Mouse (Mus musculus) stomach, embryonic 15.5 days (tissue): ENCODE results near the gene Ubqln4. TPM values are rescaled to one million over a fixed set of nuclear protein-coding genes. Genes with fewer than 3 reads are reported as not detected.
A peak's percentile ranks its signal among the peaks of the same experiment; 100 is the strongest.

Experiments used
- ATAC-seq: fragments of 200-750 bp; cut with Nextera tagmentation; 2 replicates; pipeline ENCODE4 v1.8.0; 2017; ENCODE audit warnings: low read depth, moderate number of reproducible peaks, moderate TSS enrichment; ENCODE audit not compliant: insufficient read depth, low FRiP score
- H3K27ac ChIP-seq: fragments of 300-500 bp; sonication (generic); 2 replicates; pipeline ENCODE4 v1.5.1; 2015; ENCODE audit warnings: mild to moderate bottlenecking, inconsistent platforms
- H3K27me3 ChIP-seq: fragments of 300-500 bp; sonication (generic); replicated peaks from 2 replicates; pipeline ENCODE4 v1.6.1; 2015; ENCODE audit warnings: inconsistent platforms
- H3K36me3 ChIP-seq: fragments of 300-500 bp; sonication (generic); 2 replicates; pipeline ENCODE4 v1.6.1; 2015; ENCODE audit warnings: inconsistent platforms
- H3K4me1 ChIP-seq: fragments of 300-500 bp; sonication (generic); 2 replicates; pipeline ENCODE4 v1.6.1; 2015; ENCODE audit warnings: inconsistent platforms
- H3K4me2 ChIP-seq: fragments of 300-500 bp; sonication (generic); 2 replicates; pipeline ENCODE4 v1.6.1; 2015; ENCODE audit warnings: mild to moderate bottlenecking, inconsistent platforms
- H3K4me3 ChIP-seq: fragments of 300-500 bp; sonication (generic); replicated peaks from 2 replicates; pipeline ENCODE4 v1.5.1; 2015; ENCODE audit warnings: inconsistent platforms
- H3K9ac ChIP-seq: fragments of 300-500 bp; sonication (generic); 2 replicates; pipeline ENCODE4 v1.6.1; 2015; ENCODE audit warnings: inconsistent platforms
- H3K9me3 ChIP-seq: fragments of 300-500 bp; sonication (generic); 2 replicates; pipeline ENCODE4 v1.6.1; 2016; ENCODE audit warnings: inconsistent platforms
- WGBS: fragments of 180-500 bp; shearing (Covaris S2); methylation state at CpG from one replicate; pipeline ENCODE4 v1.1.7; 2015; 5-methylcytosine and 5-hydroxymethylcytosine counted together
- polyA plus RNA-seq: library from polyadenylated mRNA; unstranded; fragments of >200 nt; fragmentation: Nextera tagmentation; extraction: Ambion mirVana; gene quantifications from 2 replicates; pipeline ENCODE4 v1.2.1, GENCODE M21; 2015

Ubqln4 gene
- polyA plus RNA-seq, 1 experiment from 2014 or later = 40.2 TPM

- Histone ChIP-seq H3K36me3 (peaks cover 26% of the 10 kb centered on the region), H3K27me3 (no peaks in the 10 kb centered on the region), H3K27ac (peak overlapping the region; percentile 37; the same call in 1 of the 2 replicates), H3K9ac (no peak overlapping the region), H3K4me3 (peak overlapping the region; percentile 25), H3K9me3 (no peaks in the 10 kb centered on the region), H3K4me2 (peak overlapping the region; percentile 73), H3K4me1 (peaks cover 62% of the 10 kb centered on the region)
- peak; percentile 56 for ATAC-seq
- WGBS = 6% methylated on average over 64 of the region's 64 CpGs
Measured at GRCm38 (mm10) chr3:88536103-88536930, 17.2 kb upstream of the Ubqln4 start.

- 74% methylated on average over 6 of the region's 6 CpGs for WGBS
- Histone ChIP-seq H3K36me3 (peaks cover 26% of the 10 kb centered on the region), H3K27me3 (no peaks in the 10 kb centered on the region), H3K4me3 (peak overlapping the region; percentile 25), H3K4me2 (peak overlapping the region; percentile 73; the same call in 1 of the 2 replicates), H3K4me1 (peaks cover 62% of the 10 kb centered on the region), H3K9ac (no peak overlapping the region), H3K9me3 (no peaks in the 10 kb centered on the region), H3K27ac (peak overlapping the region; percentile 37; the same call in 1 of the 2 replicates)
- no peak for ATAC-seq
Measured at GRCm38 (mm10) chr3:88537146-88537545, 16.4 kb upstream of the Ubqln4 start.

GRCm38 (mm10) chr3:88538271-88539145 lies 15.1 kb upstream of the Ubqln4 start:
- no peak for ATAC-seq
- Histone ChIP-seq H3K4me1 (peaks cover 61% of the 10 kb centered on the region), H3K36me3 (peaks cover 26% of the 10 kb centered on the region), H3K4me2 (no peak overlapping the region), H3K27ac (no peak overlapping the region), H3K27me3 (no peaks in the 10 kb centered on the region), H3K4me3 (no peak overlapping the region), H3K9me3 (no peaks in the 10 kb centered on the region), H3K9ac (no peak overlapping the region)
- WGBS = 46% methylated on average over 9 of the region's 9 CpGs

- Histone ChIP-seq H3K9ac (no peak overlapping the region), H3K4me3 (no peak overlapping the region), H3K4me1 (peaks cover 52% of the 10 kb centered on the region), H3K4me2 (no peak overlapping the region), H3K36me3 (peaks cover 26% of the 10 kb centered on the region), H3K27me3 (no peaks in the 10 kb centered on the region), H3K9me3 (no peaks in the 10 kb centered on the region), H3K27ac (no peak overlapping the region)
- ATAC-seq = no peak
- 33% methylated on average over 3 of the region's 3 CpGs for WGBS
Measured at GRCm38 (mm10) chr3:88539397-88539796, 14.2 kb upstream of the Ubqln4 start.

GRCm38 (mm10) chr3:88540085-88540484 lies 13.5 kb upstream of the Ubqln4 start:
- H3K27me3 ChIP-seq = no peaks in the 10 kb centered on the region
- H3K9ac ChIP-seq = no peak overlapping the region
- H3K9me3 ChIP-seq = no peaks in the 10 kb centered on the region
- no peak overlapping the region for H3K27ac ChIP-seq
- H3K4me3 ChIP-seq = no peak overlapping the region
- no peak for ATAC-seq
- peaks cover 26% of the 10 kb centered on the region for H3K36me3 ChIP-seq
- H3K4me1 ChIP-seq = peaks cover 45% of the 10 kb centered on the region
- H3K4me2 ChIP-seq = no peak overlapping the region
- 52% methylated on average over 5 of the region's 5 CpGs for WGBS

GRCm38 (mm10) chr3:88541622-88542401 lies 11.7 kb upstream of the Ubqln4 start:
- H3K4me2 ChIP-seq = no peak overlapping the region
- H3K9me3 ChIP-seq = no peaks in the 10 kb centered on the region
- ATAC-seq = no peak
- no peak overlapping the region for H3K27ac ChIP-seq
- peaks cover 34% of the 10 kb centered on the region for H3K4me1 ChIP-seq
- WGBS = 68% methylated on average over 7 of the region's 7 CpGs
- peaks cover 26% of the 10 kb centered on the region for H3K36me3 ChIP-seq
- H3K9ac ChIP-seq = no peak overlapping the region
- no peaks in the 10 kb centered on the region for H3K27me3 ChIP-seq
- no peak overlapping the region for H3K4me3 ChIP-seq

- no peak for ATAC-seq
- H3K4me1 ChIP-seq = peaks cover 31% of the 10 kb centered on the region
- no peak overlapping the region for H3K4me2 ChIP-seq
- no peak overlapping the region for H3K9ac ChIP-seq
- WGBS = 50% methylated on average over 4 of the region's 4 CpGs
- no peaks in the 10 kb centered on the region for H3K27me3 ChIP-seq
- no peak overlapping the region for H3K27ac ChIP-seq
- H3K9me3 ChIP-seq = no peaks in the 10 kb centered on the region
- H3K4me3 ChIP-seq = no peak overlapping the region
- H3K36me3 ChIP-seq = peaks cover 21% of the 10 kb centered on the region
Measured at GRCm38 (mm10) chr3:88542486-88542885, 11.1 kb upstream of the Ubqln4 start.

GRCm38 (mm10) chr3:88543174-88543573 lies 10.4 kb upstream of the Ubqln4 start:
- 76% methylated on average over 8 of the region's 8 CpGs for WGBS
- Histone ChIP-seq H3K4me2 (no peak overlapping the region), H3K9ac (no peak overlapping the region), H3K36me3 (peaks cover 15% of the 10 kb centered on the region), H3K9me3 (no peaks in the 10 kb centered on the region), H3K27me3 (no peaks in the 10 kb centered on the region), H3K27ac (no peak overlapping the region), H3K4me1 (peaks cover 24% of the 10 kb centered on the region), H3K4me3 (no peak overlapping the region)
- no peak for ATAC-seq

- Histone ChIP-seq H3K4me2 (no peak overlapping the region), H3K4me3 (no peak overlapping the region), H3K36me3 (peaks cover 9% of the 10 kb centered on the region; the same call in 1 of the 2 replicates), H3K27me3 (no peaks in the 10 kb centered on the region), H3K4me1 (peaks cover 21% of the 10 kb centered on the region; the same call in 1 of the 2 replicates), H3K9ac (no peak overlapping the region), H3K27ac (no peak overlapping the region), H3K9me3 (no peaks in the 10 kb centered on the region)
- WGBS = 59% methylated on average over 5 of the region's 5 CpGs
- no peak for ATAC-seq
Measured at GRCm38 (mm10) chr3:88543651-88544410, 9.7 kb upstream of the Ubqln4 start.

GRCm38 (mm10) chr3:88544514-88544913 lies 9.0 kb upstream of the Ubqln4 start:
- Histone ChIP-seq H3K36me3 (peaks cover 9% of the 10 kb centered on the region; the same call in 1 of the 2 replicates), H3K27ac (no peak overlapping the region), H3K9ac (no peak overlapping the region), H3K4me2 (no peak overlapping the region), H3K4me3 (no peak overlapping the region), H3K4me1 (peaks cover 17% of the 10 kb centered on the region; the same call in 1 of the 2 replicates), H3K9me3 (no peaks in the 10 kb centered on the region), H3K27me3 (no peaks in the 10 kb centered on the region)
- no peak for ATAC-seq
- WGBS = 35% methylated on average over 5 of the region's 5 CpGs
